Mouse (Mus musculus): ENCODE results near the gene Mbd3.

DNA sequence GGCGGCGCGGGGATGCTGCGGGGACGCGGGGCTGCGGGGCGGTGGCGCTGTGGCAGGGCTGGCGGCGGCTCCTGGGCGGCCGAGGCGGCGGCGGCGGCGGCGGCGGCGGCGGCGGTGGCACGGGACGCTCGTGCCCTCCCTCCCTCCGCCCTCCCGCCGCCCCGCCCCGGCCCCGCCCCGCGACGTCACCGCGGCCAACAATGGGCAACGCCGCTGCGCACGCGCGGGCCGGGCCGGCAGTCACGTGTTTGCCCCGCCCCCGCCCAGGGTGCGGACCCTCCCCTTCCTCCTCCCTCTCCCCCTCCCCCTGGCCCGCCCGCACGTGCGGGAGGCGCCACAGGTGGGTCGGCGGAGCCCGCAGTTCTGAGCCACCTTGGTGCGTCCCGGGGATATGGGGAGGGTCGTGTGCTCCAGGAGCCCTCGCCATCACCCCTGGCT lies 11.8 kb downstream of the Mbd3 start, which contains the start of gene Mex3d:
- TF ChIP-seq POLR2A (IDR thresholded peaks at IDR 0.05; ENCODE audit: control insufficient read depth, extremely low read depth, insufficient read depth, low read length, poor library complexity) (no peak), CTCF (IDR thresholded peaks at IDR 0.05; ENCODE audit: borderline replicate concordance, control insufficient read depth, extremely low read depth, insufficient read depth, low read length, poor library complexity) (no peak)

All from thymus, adult 2 months (tissue).